Mouse (Mus musculus): ENCODE data around the gene Col24a1.

- TF ChIP-seq CTCF (IDR thresholded peaks at IDR 0.05) (no peak), EP300 (IDR thresholded peaks at IDR 0.05) (no peak)
Measured at GRCm38 (mm10) chr3:145478446-145478845, 186.2 kb downstream of the Col24a1 start.

Measured in lung, postnatal 0 days (tissue).